Mouse (Mus musculus): ENCODE measurements around the gene Pole3. TPM values are rescaled to one million over a fixed set of nuclear protein-coding genes. Genes with fewer than 3 reads are reported as not detected.

The Pole3 gene
- polyA plus RNA-seq (2012; rRNA removed), result 4.4 and 4.7 TPM in 2 replicates

DNA sequence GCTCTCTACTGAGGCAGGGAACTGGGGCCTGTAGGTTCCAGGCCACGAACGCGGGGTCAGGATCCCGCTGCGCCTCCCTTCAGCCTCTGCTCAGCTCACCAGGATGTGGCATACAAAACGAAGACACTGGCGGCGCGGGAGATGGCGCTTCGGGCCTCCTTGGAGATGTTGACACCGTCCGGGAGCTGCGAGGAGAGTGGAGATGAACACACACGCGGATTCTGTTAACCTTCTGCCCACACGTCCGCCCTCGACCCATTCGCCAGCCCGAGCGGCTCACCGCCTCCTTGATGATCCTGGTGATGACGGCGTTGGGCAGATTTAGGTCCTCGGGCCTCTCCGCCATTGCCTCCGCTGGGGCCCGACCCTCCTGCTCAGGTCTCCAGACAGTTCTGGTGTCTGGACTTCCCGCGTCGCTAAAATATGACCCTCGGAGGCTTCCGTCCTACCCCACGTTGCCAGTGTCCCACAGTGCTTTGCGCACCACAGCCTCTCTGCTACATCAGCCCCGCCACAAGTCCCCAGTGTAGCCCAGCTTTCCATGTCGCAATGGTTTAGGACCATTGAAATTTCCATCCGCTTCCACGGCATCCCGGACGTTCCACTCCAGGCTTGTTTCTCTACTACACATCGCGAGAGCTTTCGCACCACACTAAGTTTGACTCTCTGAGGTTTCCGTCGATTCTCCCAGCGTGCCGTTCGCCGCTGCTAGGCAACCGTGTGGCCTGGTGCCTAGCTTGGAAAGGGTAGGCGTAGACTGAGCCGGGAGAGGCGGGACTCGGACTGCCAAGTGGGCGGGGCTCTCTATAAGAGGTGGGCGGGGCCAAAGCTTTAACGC is at the start of gene Pole3, which contains the start of gene 4933430I17Rik:
TSS of gene Pole3 (minus strand) at position 418 of the 838 bp plus-strand sequence.
TSS of gene 4933430I17Rik (plus strand) at position 719 of the 838 bp plus-strand sequence.

GRCm38 (mm10) chr4:62559797-62560329 is 35.0 kb upstream of the Pole3 start, which contains the start of gene Rgs3:
Gene Rgs3 (plus strand): TSS chr4:62559847.

DNA sequence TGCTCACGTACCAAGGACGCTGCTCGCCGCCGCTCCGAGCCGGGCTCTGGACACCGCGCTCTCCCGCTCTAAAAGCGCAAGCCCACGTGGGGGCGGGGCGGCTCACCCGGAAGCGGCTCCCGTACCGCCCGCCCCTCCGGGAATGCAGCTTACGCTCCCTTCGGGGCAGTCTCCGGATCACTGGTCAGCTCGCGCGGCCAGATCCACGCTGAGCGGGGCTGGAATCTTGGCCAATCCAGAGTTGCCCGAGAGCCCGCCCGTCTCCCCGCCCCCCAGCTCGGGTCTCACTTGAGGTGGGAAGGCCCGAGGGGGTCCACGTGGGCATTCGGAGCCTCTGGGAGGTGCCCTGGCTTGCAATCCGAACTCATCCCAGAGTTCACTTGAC is 5.0 kb downstream of the Pole3 start, which contains the start of gene Alad:
TSS of gene Alad (minus strand) at position 70 of the 385 bp plus-strand sequence.

DNA sequence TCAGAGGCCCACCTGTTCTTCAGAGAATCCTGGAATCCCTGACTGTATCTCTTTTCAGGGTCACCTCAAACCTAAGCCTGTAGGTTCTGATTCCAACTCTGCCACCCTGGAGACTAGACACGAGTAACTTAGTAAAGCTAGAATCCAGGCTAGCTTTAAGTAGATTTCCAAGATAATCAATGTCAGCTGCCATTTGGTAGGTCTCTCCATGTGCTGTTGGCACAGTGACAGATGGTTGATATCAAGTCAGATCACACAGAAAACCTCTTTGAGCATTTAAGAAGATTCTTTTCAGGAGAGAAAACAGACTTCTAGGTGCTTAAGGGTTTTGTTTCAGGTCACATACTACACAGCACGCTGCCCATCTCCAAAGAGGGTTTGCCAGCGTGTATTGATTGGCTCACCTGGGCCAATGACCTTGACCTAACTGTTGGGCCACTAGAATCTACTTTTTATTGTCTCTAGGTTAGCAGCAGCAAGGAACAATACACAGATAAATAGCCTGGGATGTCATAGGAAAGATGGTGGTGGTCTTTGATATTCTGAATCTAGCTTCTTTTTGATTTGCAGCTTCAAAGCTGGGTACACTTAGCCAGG is 21.4 kb downstream of the Pole3 start, which contains the start of gene Hdhd3:
TSS of gene Hdhd3 (minus strand) at position 94 of the 597 bp plus-strand sequence.

DNA sequence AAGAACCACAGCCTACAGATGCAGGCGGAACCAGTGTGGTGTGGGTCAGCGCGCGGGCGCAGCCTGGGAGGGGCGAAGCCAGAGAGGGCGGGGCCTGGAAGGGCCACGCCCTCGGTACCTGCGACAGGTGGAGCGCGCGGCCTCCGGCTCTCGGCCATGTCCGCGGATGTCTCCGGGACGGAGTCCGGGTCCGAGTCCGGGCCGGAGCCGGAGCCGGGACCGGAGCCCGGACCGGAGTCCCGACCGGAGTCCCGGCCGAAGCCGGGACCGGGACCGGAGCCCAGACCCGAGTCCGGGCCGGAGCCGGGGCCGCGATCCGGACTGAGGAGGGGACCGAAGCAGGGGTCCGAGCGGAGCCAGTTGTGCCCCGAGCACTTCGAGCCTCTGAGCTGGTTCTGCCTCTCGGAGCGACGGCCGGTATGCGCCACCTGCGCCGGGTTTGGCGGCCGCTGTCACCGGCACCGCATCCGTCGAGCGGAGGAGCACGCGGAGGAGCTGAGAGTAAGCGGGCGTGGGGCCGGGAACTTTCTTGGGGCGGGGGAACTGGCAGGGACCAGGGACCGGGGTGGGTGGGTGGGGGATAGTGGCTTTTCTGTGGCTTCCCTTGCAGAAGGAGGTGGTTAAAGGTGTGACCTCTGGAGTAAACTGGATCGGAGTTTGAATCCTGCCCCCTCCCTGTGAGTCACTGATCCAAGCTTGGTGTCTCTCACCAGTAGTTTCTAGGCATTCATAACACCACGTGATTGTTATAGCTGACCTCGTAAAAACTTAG is 44.7 kb downstream of the Pole3 start, which contains the start of gene Bspry:
TSS of gene Bspry (plus strand) at position 117 of the 772 bp plus-strand sequence.

Other genes starting within 250 kb of the Pole3 start
- 11.2 and 11.3 TPM in 2 replicates for gene Fkbp15, start 164.5 kb downstream of the Pole3 start, polyA plus RNA-seq (2012; rRNA removed)
- 6.1 and 6.3 TPM in 2 replicates for gene Slc31a1, start 164.3 kb downstream of the Pole3 start, polyA plus RNA-seq (2012; rRNA removed)
- gene Cdc26, start 116.4 kb downstream of the Pole3 start, polyA plus RNA-seq (2012; rRNA removed), result 5.6 and 6.1 TPM in 2 replicates
- gene Prpf4, start 116.3 kb downstream of the Pole3 start, polyA plus RNA-seq (2012; rRNA removed), result 1.5 and 2.5 TPM in 2 replicates
- 0.61 and 1.2 TPM in 2 replicates for gene Rnf183, start 89.8 kb downstream of the Pole3 start, polyA plus RNA-seq (2012; rRNA removed)
- gene Wdr31, start 54.2 kb downstream of the Pole3 start, polyA plus RNA-seq (2012; rRNA removed), result 0.56 and 0.94 TPM in 2 replicates
- gene Bspry, start 45.0 kb downstream of the Pole3 start, polyA plus RNA-seq (2012; rRNA removed), result 34.3 and 51.2 TPM in 2 replicates
- 7.8 and 12.7 TPM in 2 replicates for gene Hdhd3, start 21.6 kb downstream of the Pole3 start, polyA plus RNA-seq (2012; rRNA removed)
- 103 and 172 TPM in 2 replicates for gene Alad, start 5.2 kb downstream of the Pole3 start, polyA plus RNA-seq (2012; rRNA removed)
- 0.05 TPM in 1 of 2 replicates, not detected in the other for gene 4933430I17Rik, start 301 bp upstream of the Pole3 start, polyA plus RNA-seq (2012; rRNA removed)
- 12.2 and 14.3 TPM in 2 replicates for gene Rgs3, start 34.8 kb upstream of the Pole3 start, polyA plus RNA-seq (2012; rRNA removed)

All from stomach, adult 2 months (tissue).